Mouse (Mus musculus): ENCODE results near the gene Limch1. TPM values are rescaled to one million over a fixed set of nuclear protein-coding genes. Genes with fewer than 3 reads are reported as not detected.

Gene Limch1
- polyA plus RNA-seq, 2 experiments, result 0.54 to 1.2 TPM

GRCm38 (mm10) chr5:66718413-66718812, 27.2 kb upstream of the Limch1 start:
- H3K27ac ChIP-seq, result no peak overlapping the region
- H3K4me3 ChIP-seq (ENCODE audit: insufficient read depth in 1 of 2, low read depth in 2 of 2, low read length in 2 of 2), result no peak overlapping the region
- WGBS (ENCODE audit: insufficient replicate concordance), result 44% methylated on average over 3 of the region's 3 CpGs
- no peaks in the 10 kb centered on the region for H3K36me3 ChIP-seq (replicated peaks; ENCODE audit: control insufficient read depth, insufficient read depth, low read depth)
- TF ChIP-seq CTCF (IDR thresholded peaks at IDR 0.05; ENCODE audit: low read depth) (no peak), EP300 (IDR thresholded peaks at IDR 0.05; ENCODE audit: low read depth) (no peak)
- no peak overlapping the region for H3K4me2 ChIP-seq (ENCODE audit: low read depth)
- no peak overlapping the region for H3K9ac ChIP-seq (replicated peaks)
- no peaks in the 10 kb centered on the region for H3K27me3 ChIP-seq (ENCODE audit: control insufficient read depth, insufficient read depth, low read length)
- no peak for DNase-seq (ENCODE audit: low read depth in 3 of 3, low spot score in 3 of 3)
- no peaks in the 10 kb centered on the region for H3K4me1 ChIP-seq (replicated peaks; ENCODE audit: control insufficient read depth in 2 of 2, insufficient read depth in 2 of 2, low read length in 1 of 2)
- ATAC-seq (ENCODE audit: insufficient read depth), result no peak
- no peaks in the 10 kb centered on the region for H3K9me3 ChIP-seq (ENCODE audit: control insufficient read depth, low read length)

- Histone ChIP-seq H3K36me3 (replicated peaks; ENCODE audit: control insufficient read depth, insufficient read depth, low read depth) (no peaks in the 10 kb centered on the region), H3K9ac (replicated peaks) (no peak overlapping the region), H3K4me1 (replicated peaks; ENCODE audit: control insufficient read depth in 2 of 2, insufficient read depth in 2 of 2, low read length in 1 of 2) (no peaks in the 10 kb centered on the region), H3K4me3 (ENCODE audit: insufficient read depth in 1 of 2, low read depth in 2 of 2, low read length in 2 of 2) (no peak overlapping the region), H3K9me3 (ENCODE audit: control insufficient read depth, low read length) (no peaks in the 10 kb centered on the region), H3K27me3 (ENCODE audit: control insufficient read depth, insufficient read depth, low read length) (no peaks in the 10 kb centered on the region), H3K27ac (no peak overlapping the region), H3K4me2 (ENCODE audit: low read depth) (no peak overlapping the region)
- DNase-seq (ENCODE audit: low read depth in 3 of 3, low spot score in 3 of 3), result no peak
- TF ChIP-seq EP300 (IDR thresholded peaks at IDR 0.05; ENCODE audit: low read depth), result no peak
- TF ChIP-seq CTCF (IDR thresholded peaks at IDR 0.05; ENCODE audit: low read depth), result no peak
- WGBS (ENCODE audit: insufficient replicate concordance), result 57% methylated on average over 7 of the region's 7 CpGs
- no peak for ATAC-seq (ENCODE audit: insufficient read depth)
Measured at GRCm38 (mm10) chr5:66718880-66719279, 26.7 kb upstream of the Limch1 start.

DNA sequence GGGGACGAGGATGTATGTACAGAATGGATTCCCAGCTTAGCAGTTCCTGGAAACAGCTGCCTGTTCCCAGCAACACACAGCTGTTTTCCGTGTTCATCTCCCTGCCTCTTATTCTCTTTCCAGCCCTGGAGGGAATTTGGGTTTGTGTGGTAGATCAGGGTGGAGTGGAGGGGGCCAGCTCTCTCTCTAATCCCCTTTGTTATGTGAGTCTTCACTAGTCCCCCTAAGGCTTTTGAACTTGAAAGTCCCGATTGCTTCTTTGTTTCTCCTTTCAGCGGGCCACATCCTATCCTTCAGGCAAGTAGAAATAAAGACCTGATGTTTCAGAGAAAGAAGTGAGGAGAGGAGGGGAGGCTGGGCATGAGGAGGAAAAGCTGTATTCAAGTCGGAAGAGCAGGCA, 24.7 kb upstream of the Limch1 start:
- WGBS (ENCODE audit: insufficient replicate concordance), result 37% methylated on average over 5 of the region's 5 CpGs
- Histone ChIP-seq H3K9me3 (ENCODE audit: control insufficient read depth, low read length) (no peaks in the 10 kb centered on the region), H3K27me3 (ENCODE audit: control insufficient read depth, insufficient read depth, low read length) (no peaks in the 10 kb centered on the region), H3K27ac (no peak overlapping the region), H3K4me2 (ENCODE audit: low read depth) (no peak overlapping the region), H3K4me3 (ENCODE audit: insufficient read depth in 1 of 2, low read depth in 2 of 2, low read length in 2 of 2) (no peak overlapping the region), H3K9ac (replicated peaks) (no peak overlapping the region), H3K36me3 (replicated peaks; ENCODE audit: control insufficient read depth, insufficient read depth, low read depth) (no peaks in the 10 kb centered on the region), H3K4me1 (replicated peaks; ENCODE audit: control insufficient read depth in 2 of 2, insufficient read depth in 2 of 2, low read length in 1 of 2) (no peaks in the 10 kb centered on the region)
- ATAC-seq (ENCODE audit: insufficient read depth) (no peak), DNase-seq (ENCODE audit: low read depth in 3 of 3, low spot score in 3 of 3) (no peak)
- no peak for TF ChIP-seq EP300 (IDR thresholded peaks at IDR 0.05; ENCODE audit: low read depth)
- TF ChIP-seq CTCF (IDR thresholded peaks at IDR 0.05; ENCODE audit: low read depth), result no peak

DNA sequence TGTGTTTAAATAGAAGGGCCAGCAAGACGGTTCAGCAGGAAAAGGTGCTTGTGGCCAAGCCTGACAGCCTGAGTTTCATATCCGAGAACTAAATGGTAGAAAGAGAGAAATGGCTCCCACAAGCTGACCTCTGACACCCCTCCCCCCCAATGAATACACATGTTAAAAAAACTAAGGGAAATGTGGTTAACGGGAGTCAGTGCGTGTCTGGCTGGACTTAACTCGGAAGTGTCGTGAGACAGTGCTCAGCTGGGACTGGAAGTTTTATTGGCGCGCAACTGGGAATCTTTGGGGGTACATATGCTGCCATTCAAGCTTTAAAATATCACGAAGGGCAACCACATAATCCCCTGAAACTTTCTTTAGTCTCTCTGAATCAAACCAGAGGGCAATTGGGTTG, 23.0 kb upstream of the Limch1 start:
- no peak for TF ChIP-seq EP300 (IDR thresholded peaks at IDR 0.05; ENCODE audit: low read depth)
- TF ChIP-seq CTCF (IDR thresholded peaks at IDR 0.05; ENCODE audit: low read depth), result no peak
- Histone ChIP-seq H3K4me2 (ENCODE audit: low read depth) (no peak overlapping the region), H3K4me3 (ENCODE audit: insufficient read depth in 1 of 2, low read depth in 2 of 2, low read length in 2 of 2) (no peak overlapping the region), H3K27me3 (ENCODE audit: control insufficient read depth, insufficient read depth, low read length) (no peaks in the 10 kb centered on the region), H3K36me3 (replicated peaks; ENCODE audit: control insufficient read depth, insufficient read depth, low read depth) (no peaks in the 10 kb centered on the region), H3K9me3 (ENCODE audit: control insufficient read depth, low read length) (no peaks in the 10 kb centered on the region), H3K4me1 (replicated peaks; ENCODE audit: control insufficient read depth in 2 of 2, insufficient read depth in 2 of 2, low read length in 1 of 2) (no peaks in the 10 kb centered on the region), H3K27ac (no peak overlapping the region), H3K9ac (replicated peaks) (no peak overlapping the region)
- DNase-seq (ENCODE audit: low read depth in 3 of 3, low spot score in 3 of 3), result no peak
- no peak for ATAC-seq (ENCODE audit: insufficient read depth)
- 36% methylated on average over 9 of the region's 9 CpGs for WGBS (ENCODE audit: insufficient replicate concordance)

DNA sequence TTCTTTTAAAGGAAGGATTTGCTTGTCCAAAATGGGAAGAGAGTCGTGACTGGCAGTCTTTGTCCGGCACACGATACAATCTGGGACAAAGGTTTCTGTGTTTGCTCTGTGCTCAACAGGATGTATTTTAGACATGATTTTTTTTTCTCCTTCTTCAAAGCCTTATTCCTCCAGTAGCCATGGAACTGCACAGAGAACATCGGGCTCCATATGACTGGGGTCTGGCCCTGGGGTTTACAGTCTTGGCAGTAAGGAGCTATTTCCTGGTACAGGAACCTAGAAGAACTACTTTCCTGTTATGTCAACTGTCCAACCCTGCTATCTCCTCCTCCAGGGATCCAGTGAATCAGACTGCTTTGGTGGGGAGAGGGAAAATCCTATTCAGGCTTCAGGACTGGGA, 22.6 kb upstream of the Limch1 start:
- DNase-seq (ENCODE audit: low read depth in 3 of 3, low spot score in 3 of 3) (no peak), ATAC-seq (ENCODE audit: insufficient read depth) (no peak)
- H3K9me3 ChIP-seq (ENCODE audit: control insufficient read depth, low read length), result no peaks in the 10 kb centered on the region
- 28% methylated on average over 4 of the region's 4 CpGs for WGBS (ENCODE audit: insufficient replicate concordance)
- H3K36me3 ChIP-seq (replicated peaks; ENCODE audit: control insufficient read depth, insufficient read depth, low read depth), result no peaks in the 10 kb centered on the region
- H3K27ac ChIP-seq, result no peak overlapping the region
- H3K4me1 ChIP-seq (replicated peaks; ENCODE audit: control insufficient read depth in 2 of 2, insufficient read depth in 2 of 2, low read length in 1 of 2), result no peaks in the 10 kb centered on the region
- H3K4me2 ChIP-seq (ENCODE audit: low read depth), result no peak overlapping the region
- TF ChIP-seq EP300 (IDR thresholded peaks at IDR 0.05; ENCODE audit: low read depth), result no peak
- TF ChIP-seq CTCF (IDR thresholded peaks at IDR 0.05; ENCODE audit: low read depth), result no peak
- H3K27me3 ChIP-seq (ENCODE audit: control insufficient read depth, insufficient read depth, low read length), result no peaks in the 10 kb centered on the region
- no peak overlapping the region for H3K9ac ChIP-seq (replicated peaks)
- H3K4me3 ChIP-seq (ENCODE audit: insufficient read depth in 1 of 2, low read depth in 2 of 2, low read length in 2 of 2), result no peak overlapping the region

Measured in liver, embryonic 14.5 days (tissue).